Mouse (Mus musculus) splenic B cell, adult 2 months (primary cell): Measurements from ENCODE around the gene Efna5.

ENCODE experiments used
- DNase-seq: peaks from one replicate; pipeline ENCODE4 v3.0.0-alpha.2; 2011; ENCODE audit warnings: low read depth, low spot score
- H3K27me3 ChIP-seq: 2 replicates; pipeline ENCODE4 v1.6.1; 2012; ENCODE audit warnings: mild to moderate bottlenecking, low read length, moderate library complexity, mixed read lengths; ENCODE audit not compliant: control insufficient read depth, poor library complexity, insufficient read depth, severe bottlenecking
- H3K36me3 ChIP-seq: 2 replicates; pipeline ENCODE4 v1.6.1; 2012; ENCODE audit warnings: mild to moderate bottlenecking, low read length, moderate library complexity, mixed read lengths; ENCODE audit not compliant: control insufficient read depth, poor library complexity, insufficient read depth, severe bottlenecking

Efna5 gene

DNA sequence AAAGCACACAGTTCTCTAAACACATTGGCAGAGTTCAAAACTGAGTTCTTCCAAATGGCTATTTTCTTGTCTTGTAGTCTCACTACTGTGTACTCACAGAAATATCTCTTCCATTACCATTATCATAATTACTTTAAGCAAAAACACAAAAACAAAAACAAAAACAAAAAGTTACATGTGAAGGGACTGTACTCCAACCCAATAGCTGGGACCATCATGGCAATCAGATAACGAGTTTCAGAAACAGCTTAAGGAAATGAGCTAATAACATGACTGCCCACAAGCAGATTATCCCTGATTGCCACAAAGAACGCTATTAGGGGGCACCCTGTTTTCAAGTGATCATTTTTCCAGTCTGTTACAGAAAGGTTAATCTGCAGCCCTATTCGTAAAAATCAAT lies 93.3 kb downstream of the Efna5 start:
- no peaks in the 10 kb centered on the region for H3K36me3 ChIP-seq
- no peaks in the 10 kb centered on the region for H3K27me3 ChIP-seq
- DNase-seq = no peak

DNA sequence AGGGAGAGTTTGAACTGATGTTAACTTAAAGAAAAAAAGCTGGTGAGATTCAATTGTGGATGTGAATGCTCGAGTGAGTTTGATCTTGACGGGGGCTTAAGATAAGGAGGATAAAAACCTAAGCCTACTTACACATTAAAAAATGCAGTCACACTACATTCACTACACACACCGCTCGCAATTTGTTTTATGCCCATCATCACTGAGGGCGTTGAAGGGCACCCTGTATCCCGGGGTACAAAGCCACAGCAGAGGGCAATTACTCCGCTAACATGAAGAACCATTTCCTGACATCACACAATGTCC lies 94.6 kb downstream of the Efna5 start:
- H3K27me3 ChIP-seq = no peaks in the 10 kb centered on the region
- DNase-seq = no peak
- no peaks in the 10 kb centered on the region for H3K36me3 ChIP-seq

DNA sequence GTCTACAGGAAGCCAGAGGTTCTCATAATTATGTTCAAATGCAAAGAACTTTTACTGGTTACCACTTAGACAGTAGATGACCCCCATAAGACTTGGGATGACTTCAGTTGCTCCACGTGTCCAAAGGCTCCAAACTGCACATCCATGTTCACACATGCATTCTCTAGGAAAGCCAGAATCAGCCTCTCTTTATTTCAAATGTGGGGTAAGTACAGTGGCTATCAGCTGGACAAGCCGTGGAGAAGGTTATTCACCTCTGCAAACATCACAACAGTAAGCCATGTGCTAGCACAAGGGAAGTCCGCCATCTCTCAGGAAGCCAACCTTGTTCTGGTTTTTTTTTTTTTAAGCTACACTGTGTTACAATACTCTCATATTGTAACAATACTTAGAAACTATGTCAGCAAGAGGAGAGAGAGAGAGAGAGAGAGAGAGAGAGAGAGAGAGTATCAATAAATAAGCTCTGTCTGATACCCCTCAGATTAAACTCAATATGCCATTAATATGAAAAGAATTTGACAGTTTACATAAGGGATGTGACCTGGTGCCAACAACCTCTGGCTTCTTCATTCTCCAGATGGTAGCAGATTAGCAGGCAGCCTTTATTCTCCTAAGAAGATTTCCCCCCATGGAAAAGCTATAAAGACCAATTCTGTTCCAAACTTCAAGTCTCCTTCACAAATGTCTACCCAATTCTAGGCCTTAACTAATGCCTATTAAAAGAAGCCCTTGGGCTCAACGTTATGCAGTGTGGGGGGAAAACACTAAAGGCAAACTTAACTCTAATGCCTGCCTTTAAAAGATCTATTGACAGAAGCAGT lies 95.1 kb downstream of the Efna5 start:
- Histone ChIP-seq H3K36me3 (no peaks in the 10 kb centered on the region), H3K27me3 (no peaks in the 10 kb centered on the region)
- DNase-seq = no peak

DNA sequence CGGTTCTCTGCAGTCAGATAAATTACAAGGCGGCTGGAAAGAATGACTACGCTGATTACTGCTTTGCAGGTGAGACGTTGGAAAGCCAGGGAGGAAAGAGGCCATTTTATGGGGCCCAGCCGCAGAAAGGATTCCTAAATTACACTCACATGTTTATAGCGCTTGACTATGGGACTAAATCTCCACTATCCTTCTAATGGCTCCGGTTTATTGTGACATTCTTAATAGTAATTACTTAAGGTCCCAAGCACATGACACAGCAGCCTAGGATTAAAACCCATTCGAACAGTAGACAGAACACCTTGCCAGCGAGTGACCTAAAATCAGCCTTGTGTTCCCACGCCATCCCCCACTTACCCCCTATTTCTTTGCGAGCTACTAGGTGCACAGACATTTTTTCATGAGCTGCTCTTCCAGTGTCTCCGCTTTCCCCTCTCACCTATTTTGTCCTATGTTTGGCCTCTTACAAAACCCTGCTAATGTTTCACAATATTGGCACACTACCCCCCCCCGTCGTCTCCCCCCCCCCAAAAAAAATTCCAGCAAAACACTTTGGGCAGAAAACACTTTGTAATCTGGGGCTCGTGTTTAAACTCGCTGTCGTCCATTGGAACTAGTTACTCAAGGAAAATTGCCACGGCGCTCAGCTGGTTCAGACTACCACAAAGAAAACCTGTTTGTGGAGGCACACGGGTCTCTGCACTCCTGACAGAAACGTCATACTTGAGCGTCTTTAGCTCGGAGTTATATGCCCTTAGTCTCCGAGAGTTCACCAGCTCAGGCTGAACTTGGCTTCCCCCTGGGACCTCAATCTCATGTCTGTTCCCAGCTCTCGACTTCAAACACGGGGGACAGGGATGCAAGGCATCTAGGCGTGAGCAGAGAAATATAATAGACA lies 96.6 kb downstream of the Efna5 start:
- H3K27me3 ChIP-seq = no peaks in the 10 kb centered on the region
- H3K36me3 ChIP-seq = no peaks in the 10 kb centered on the region
- DNase-seq = no peak

DNA sequence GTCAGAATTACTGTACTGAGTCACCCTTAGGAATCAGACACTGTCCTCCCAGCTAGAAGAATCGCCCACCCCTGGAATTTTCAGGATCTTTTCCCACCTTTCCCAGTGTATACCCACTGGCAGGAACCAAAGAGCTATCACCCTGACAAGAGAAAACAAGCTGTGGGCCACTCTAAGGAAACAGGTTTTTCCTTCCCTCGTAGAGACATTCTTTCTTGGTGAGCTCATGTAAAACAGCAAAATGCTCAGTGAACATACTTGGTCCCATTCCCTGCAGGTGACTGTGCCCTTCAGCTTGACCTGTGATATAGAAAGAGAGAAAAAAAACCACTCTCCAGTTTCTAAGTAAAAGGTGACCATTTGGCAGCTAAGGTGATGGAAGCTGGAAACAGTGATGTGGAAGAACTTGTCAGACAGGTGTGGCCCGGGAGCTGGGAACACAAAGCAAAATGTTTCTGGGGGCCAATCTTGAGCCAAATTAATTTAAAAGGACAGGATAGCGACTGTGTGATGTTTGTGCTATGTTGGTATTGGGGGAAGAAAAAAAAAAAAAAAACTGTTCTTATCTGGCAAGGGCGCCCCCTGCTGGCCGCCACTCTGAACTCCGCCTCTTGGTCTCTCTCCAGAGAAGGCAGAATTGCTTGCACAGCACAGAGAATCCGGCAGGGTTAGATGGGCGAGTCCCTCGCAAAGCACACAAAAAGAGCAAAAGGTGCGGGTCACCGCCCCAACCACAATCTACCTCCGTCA lies 97.4 kb downstream of the Efna5 start:
- DNase-seq = peak; percentile 67
- Histone ChIP-seq H3K27me3 (no peaks in the 10 kb centered on the region), H3K36me3 (no peaks in the 10 kb centered on the region)

DNA sequence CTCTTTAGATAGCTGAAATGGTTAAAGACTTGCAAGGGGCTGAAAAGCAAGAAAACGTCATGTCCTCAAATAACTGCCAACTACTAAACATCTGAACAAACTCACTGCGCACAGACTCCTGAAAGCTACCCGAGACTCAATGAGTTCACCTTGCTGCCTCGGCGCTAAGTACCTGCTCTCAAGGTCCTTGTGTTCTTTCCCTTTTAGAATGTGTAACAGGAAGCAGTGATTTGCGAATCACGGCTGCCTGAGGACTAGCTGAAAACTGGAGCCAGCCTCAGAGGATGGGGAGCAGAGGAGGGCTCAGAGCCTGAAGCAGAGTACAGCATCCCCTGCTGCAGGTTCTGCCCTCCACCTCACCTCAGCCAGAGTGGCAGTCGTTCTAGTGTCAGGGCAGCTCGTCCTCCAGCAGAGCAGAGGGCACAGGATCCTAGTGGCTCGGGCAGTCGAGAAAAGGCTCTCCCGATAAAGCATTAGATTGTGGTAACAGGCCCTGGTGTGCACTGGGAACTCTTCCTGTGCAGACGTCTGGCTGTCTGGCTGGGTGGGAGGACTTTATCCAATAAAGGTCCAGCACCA lies 98.2 kb downstream of the Efna5 start:
- H3K36me3 ChIP-seq = no peaks in the 10 kb centered on the region
- DNase-seq = no peak
- no peaks in the 10 kb centered on the region for H3K27me3 ChIP-seq

DNA sequence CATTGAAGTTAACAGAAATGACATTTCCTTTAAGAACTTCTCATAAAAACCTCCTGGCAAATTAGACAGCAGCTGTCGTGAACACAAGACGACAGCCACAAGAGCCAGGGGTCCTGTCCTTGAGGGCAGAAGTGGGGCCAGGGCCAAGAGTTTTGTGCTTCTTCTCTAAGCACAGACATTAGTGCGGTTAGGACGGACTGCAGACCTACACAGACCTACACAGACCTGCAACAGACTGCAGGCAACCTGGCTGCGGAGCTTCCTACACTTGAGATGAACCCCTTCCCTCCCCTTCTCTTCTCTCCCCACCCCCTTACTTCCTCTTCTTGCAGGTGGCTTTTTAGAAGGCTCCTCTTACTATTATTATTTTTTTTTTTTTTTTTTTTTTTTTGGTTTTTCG lies 100.0 kb downstream of the Efna5 start:
- Histone ChIP-seq H3K27me3 (no peaks in the 10 kb centered on the region), H3K36me3 (no peaks in the 10 kb centered on the region)
- peak; percentile 50 for DNase-seq

DNA sequence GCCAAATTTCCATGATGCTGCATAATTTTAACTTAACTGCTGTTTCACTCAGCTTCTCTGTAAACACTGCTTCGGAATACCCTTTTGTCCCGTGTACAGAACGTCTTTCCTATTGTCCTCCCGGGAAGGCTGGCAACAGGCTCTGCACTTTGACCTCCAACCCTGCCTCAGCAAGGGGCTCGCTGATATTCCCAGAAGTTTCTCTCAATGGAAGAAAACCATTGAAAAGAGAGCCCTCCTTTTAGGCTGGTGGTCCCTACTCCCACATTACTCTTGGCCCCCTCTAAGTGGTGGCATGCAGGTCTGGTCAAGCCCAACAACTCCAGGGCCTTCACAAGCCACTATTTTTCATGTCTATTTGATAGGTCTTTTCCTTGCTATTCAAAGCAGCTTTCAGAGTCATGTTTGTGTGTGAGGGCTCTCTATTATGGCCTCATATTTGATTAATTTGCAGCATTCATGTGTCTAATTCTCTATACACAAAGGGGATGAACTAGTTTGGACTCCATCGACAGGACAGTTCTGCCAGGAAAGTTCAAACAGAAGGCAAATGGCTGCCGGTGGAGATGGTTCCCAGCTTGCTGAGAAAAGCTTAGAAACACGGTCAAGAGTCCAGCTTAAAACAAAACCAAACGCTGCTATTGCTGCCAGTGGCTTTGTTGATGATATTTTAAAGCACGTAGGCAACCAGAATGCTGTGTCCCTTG lies 103.1 kb downstream of the Efna5 start:
- Histone ChIP-seq H3K36me3 (no peaks in the 10 kb centered on the region), H3K27me3 (no peaks in the 10 kb centered on the region)
- DNase-seq = no peak

DNA sequence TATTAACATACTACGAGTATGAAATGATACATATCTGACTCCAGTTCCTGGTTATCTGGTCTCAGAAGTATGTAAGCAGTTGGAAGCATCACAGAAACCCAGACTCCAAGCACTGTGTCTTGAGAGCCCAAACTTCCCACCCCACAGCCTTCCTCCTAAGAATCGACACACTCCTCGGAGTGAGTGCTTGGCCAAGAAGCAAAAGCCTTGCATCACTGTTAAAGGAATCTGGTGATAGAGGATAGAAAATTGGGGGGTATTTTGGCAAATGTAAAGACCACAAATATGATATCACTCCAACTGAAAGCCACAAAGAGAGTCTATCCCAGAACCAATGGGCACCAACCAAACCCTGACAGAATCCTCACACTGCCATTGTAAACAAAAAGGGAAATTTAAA lies 104.4 kb downstream of the Efna5 start:
- no peaks in the 10 kb centered on the region for H3K36me3 ChIP-seq
- no peaks in the 10 kb centered on the region for H3K27me3 ChIP-seq
- no peak for DNase-seq

DNA sequence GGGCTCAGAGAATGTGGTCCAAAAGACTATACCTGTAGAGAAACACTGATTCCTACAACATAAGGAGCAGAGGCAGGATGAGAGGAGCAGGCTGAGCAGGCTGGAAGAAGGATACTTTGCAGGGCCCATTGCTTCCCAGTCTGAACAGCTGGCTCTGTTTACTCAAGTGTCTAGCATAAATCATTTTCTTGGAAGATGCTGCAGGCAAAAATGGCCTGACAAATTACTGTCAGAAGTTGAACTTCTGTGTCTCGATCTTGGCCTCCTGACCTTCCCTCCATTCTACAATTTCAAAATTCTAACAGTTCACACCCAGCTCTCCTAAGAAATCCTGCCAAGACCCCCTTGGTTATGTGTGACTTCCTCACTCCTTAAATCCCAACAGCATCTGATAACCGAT lies 105.1 kb downstream of the Efna5 start:
- no peaks in the 10 kb centered on the region for H3K36me3 ChIP-seq
- H3K27me3 ChIP-seq = no peaks in the 10 kb centered on the region
- DNase-seq = no peak

DNA sequence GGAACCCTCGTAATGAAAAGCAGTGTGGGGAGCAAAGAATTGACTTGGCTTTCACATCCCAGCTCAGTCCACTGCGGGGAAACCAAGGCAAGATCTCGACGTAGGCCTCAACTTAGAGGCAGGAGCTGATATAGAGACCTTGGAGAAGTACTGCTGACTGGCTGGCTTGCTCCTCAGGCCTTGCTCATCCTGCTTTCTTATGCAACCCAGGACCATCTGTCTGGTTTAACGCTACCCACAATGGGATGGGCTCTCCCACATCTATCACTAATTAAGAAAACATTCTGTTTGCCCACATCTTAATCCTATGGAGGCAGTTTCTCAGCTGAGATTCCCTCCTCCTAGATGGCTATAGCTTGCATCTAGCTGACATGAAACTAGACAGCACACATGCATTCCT lies 105.7 kb downstream of the Efna5 start:
- Histone ChIP-seq H3K27me3 (no peaks in the 10 kb centered on the region), H3K36me3 (no peaks in the 10 kb centered on the region)
- DNase-seq = no peak

DNA sequence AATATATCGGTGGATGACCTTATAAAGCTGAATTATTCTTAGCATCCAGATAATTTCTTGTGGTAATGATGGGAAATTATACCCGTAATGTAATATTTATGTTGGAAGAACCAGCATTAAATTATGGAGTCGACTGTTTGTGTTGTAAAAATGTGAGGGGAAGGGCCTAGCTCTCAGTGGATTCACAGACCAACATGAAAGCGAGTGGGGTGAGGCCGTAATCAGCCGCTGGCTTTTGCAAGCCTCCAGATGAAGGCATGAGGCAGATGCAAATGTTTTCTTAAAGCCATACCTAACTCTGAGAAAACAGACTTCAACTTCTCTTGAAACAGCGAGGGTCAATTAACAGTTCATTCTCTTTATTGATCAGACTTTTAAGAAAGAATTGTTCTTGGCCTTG lies 106.4 kb downstream of the Efna5 start:
- no peaks in the 10 kb centered on the region for H3K27me3 ChIP-seq
- no peak for DNase-seq
- H3K36me3 ChIP-seq = no peaks in the 10 kb centered on the region

DNA sequence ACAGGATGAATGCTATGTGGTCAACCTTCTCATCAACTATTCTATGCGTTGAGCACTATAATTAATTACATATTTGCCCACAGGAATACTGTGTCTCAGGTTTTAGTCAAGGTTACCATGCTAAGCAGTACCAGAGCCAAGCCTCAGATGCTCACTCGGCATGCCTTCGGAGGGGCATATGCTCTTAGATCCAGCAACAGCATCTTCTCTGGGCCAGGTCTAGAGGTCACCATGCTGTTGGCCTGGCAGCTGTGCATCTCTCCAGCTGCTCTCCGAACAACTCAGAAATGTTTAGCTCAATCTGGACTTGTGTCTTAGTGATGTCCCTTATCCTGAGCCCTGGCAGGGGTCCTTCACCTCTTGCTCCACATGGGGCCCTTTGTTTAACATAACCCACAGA lies 114.4 kb downstream of the Efna5 start:
- H3K27me3 ChIP-seq = no peaks in the 10 kb centered on the region
- H3K36me3 ChIP-seq = no peaks in the 10 kb centered on the region
- no peak for DNase-seq

DNA sequence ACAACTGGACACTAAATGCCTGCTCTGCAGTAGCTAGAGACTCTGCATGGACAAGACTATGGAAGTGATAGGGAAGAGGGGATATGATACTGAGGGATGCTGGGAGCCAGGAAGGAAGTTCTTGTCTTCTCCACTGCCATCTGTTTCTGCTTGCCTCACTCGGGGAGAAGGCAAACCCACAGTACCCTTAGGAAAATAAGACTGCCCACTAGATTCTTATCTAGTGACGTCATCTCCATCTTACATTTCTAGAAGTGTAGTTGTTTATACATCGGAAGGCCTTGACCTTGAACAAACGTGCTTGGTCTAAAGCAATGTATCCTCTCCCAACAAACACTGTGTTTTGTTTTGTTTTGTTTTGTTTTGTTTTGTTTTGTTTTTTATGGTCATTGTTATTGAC lies 116.0 kb downstream of the Efna5 start:
- no peak for DNase-seq
- H3K27me3 ChIP-seq = no peaks in the 10 kb centered on the region

More for the DNA sequence above, 116.0 kb downstream of the Efna5 start:
- no peaks in the 10 kb centered on the region for H3K36me3 ChIP-seq
